Mouse (Mus musculus): ENCODE results near the gene Arl4c. TPM values are rescaled to one million over a fixed set of nuclear protein-coding genes. Genes with fewer than 3 reads are reported as not detected.

Gene Arl4c
- total RNA-seq, 2 experiments from 2014 or later, result 32.7 to 34.7 TPM

DNA sequence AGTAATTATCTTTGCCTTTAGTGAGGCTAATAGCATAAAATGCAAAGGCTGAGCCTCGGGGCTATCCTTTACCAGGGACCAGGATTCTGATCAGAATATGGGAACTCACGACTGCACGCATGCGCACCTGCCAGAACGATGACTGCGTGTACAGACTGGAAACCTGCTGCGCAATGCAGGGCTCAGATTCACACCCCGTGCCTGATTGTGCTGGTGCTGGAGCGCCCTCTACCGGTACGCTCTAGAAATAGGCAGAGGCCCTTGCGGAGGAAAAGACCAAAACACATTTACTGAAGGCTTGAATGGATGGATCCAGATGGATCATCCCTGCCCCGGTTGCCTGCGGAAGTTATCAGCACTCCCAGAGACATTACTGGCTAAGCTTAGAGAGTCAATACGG, 3.8 kb upstream of the Arl4c start:
- DNase-seq (ENCODE audit: low spot score in 2 of 2), result peak; percentile 90 to 96
- intact Hi-C loops (cut with DNase I), result loop anchor here (1.0 to 5.0 kb wide), 5 partner anchors 143 to 348 kb away; no protein-coding TSS in a partner anchor

DNA sequence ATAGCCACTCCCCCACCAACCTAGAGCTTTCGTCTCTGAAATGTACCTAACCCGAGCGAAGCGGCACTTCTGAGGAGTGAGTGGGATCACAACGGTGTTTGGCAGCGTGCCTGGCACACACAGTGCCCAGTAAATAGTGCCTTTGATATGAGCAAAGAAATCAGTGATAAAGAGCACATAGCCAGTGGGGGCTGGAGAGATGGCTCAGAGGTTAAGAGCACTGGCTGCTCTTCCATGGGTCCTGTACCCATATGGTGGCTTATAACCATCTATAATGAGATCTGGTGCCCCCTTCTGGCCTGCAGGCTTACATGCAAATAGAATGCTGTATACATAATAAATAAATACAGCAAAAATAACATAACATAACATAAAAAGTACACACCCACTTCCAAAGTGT, 3.0 kb upstream of the Arl4c start:
- intact Hi-C loops (cut with DNase I), result loop anchor here (1.0 to 5.0 kb wide), 3 partner anchors 143 to 348 kb away; no protein-coding TSS in a partner anchor
- peak in 1 of 2 experiments; percentile 31 for DNase-seq (ENCODE audit: low spot score in 2 of 2)

DNA sequence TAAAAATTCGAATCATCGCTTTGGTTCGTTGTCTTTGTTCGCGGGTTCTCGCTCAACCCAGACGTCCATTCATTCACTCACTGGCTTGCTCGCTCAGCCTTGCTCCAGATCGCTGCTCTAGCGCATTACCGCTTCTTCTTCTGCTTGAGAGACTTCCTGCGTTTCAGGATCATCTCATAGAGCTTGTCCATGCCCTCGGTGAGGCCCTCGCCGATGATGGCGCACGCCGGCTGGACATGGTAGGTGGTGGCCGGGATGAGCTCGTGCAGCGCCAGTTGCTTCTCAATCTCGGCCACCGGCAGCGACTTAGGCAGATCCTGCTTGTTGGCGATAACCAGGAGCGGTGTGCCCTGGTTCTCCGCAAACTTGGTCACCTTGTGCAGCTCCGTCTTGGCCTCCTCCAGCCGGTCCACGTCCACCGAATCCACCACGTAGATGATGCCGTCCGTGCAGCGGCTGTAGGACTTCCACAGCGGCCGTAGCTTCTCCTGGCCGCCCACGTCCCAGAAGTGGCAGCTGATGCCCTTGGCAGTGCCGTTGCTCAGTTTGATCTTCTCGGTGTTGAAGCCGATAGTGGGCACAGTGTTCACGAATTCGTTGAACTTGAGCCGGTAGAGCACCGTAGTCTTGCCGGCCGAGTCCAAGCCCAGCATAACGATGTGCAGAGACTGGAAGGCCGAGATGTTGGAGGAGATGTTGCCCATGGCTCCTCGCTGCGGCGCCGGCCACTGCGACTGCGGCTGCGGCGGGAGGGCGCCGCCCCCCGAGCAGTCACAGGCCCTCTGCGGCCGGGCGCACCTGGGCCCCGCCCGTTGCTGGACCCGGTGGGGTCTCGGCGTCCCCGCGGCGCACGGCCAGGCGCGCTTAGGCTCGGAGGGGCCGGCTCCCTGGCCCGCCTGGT, 810 bp downstream of the Arl4c start:
- intact Hi-C loops (cut with DNase I), result loop anchor here (2.0 kb wide), 1 partner anchor 44 kb away; no protein-coding TSS in a partner anchor
- peak; percentile 50 to 51 for DNase-seq (ENCODE audit: low spot score in 2 of 2)

DNA sequence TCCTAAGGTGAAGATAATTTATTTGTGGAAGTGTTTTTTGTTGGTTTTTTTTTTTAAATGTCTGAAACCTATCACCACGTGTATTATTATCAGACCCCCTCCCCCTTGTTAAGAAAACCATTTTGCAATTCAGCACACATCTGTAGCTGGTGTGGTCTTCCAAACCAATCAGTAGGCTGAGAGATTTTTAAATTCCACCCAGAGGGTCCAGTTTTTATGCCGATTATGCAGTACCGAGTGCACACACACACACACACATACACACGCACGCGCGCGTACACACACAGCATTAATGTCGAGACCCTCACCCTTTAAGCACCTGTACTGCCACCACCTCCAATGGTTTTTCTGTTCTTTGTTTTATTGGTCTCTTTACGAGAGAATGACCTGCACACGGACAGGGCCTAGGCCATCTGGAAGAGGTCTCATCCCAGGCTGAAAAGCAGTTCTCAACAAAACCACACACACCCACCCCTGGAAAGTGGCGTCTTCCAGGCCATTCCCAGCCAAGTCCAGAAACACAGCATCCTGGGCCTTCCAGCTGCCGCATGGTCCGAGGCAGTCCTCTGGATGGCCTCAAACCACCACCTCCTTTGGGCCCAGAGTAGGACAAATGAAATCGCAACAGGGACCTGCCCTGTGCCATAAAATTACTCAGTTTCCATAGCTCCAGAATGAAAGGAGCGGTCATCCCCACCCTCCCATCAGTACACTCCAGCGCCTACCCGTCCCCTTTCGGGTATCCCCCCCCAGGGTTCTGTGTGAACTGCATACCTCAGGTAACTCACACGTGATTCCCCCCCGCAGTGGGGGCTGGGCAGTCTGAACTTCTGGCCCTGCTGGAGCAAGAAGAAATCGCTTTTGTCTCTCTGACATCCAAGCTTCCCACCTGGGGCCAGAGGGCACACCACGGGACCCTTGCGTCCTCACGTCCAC, 1.9 kb downstream of the Arl4c start:
- intact Hi-C loops (cut with DNase I), result loop anchor here (2.0 kb wide), 1 partner anchor 43 kb away; no protein-coding TSS in a partner anchor
- no peak for DNase-seq (ENCODE audit: low spot score in 2 of 2)

DNA sequence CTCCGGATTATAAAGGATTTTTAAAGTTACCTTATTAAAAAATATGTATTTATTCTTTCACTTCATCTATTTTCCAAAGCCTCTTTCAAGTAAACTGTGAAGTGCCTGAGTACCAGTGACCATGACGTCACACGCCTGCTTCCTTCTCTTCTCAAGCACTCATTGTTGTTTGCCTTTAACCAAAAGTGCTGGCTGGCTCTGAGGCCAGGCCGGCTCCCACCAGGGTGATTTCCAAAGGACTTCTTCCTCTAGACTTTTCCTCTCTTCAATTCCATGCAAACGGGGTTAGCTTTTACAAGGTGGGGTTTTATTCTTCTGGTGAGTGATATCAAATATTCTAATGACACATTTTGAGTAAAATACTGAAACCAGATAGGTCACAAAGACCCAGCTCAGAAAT, 2.6 kb downstream of the Arl4c start:
- DNase-seq (ENCODE audit: low spot score in 2 of 2), result peak in 1 of 2 experiments; percentile 55
- intact Hi-C loops (cut with DNase I), result no loop called here

DNA sequence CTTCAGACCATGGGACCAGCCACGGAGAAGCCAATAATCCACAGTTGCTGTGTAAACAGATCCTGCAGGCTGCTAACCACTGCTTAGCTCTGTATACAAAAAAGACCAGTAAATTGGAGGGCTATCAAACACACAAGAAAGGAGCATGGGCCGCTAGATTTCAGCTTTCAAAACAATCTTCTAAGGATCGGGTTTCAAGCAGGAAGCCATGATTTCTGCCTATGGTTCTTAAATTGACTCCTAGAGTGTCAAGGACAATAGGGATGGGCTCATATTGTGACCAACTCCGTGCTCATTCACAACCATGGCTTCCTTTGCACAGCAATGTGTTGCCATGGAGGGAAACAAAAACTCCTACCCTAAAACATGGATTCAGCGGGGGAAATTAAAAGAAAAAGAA, 3.1 kb downstream of the Arl4c start:
- intact Hi-C loops (cut with DNase I), result no loop called here
- DNase-seq (ENCODE audit: low spot score in 2 of 2), result no peak

DNA sequence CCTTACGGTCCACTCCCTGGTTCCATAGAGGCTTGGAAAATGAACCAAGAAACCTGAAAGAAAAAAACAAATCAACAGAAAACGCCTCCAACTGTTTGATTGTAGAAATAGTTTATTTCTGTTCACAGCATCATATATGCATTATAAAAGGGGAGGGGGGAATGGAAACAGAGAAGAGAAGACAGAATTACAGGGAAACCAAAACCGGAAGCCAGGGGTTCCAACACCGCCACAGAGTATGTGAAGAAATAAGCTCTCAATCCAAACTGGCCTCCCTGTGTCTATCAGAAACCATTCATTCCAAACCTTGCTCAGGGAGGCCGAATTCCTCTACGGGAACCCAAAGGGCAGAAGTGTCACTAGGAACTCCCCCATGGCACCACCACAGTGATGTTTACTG, 3.9 kb downstream of the Arl4c start:
- no peak for DNase-seq (ENCODE audit: low spot score in 2 of 2)
- intact Hi-C loops (cut with DNase I), result no loop called here

DNA sequence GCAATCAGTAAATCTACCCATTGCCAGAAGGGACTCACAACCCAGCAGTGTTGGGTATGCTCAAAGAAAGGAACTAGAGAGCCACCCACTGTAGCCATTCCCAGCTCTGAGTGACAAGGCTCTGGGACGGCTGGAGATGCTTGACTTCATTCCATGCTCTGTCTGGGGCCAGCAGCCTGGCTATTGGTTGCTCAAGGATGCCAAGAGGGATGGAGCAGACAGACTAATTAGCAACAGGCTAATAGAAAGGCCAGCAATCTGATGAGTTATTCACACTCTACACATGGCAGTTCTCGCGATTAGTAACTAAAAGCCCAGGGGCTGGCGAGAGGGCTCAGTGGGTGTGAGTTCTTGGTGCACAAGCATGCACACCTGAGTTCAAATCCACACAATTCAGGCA, 5.6 kb downstream of the Arl4c start:
- no peak for DNase-seq (ENCODE audit: low spot score in 2 of 2)
- intact Hi-C loops (cut with DNase I), result no loop called here

DNA sequence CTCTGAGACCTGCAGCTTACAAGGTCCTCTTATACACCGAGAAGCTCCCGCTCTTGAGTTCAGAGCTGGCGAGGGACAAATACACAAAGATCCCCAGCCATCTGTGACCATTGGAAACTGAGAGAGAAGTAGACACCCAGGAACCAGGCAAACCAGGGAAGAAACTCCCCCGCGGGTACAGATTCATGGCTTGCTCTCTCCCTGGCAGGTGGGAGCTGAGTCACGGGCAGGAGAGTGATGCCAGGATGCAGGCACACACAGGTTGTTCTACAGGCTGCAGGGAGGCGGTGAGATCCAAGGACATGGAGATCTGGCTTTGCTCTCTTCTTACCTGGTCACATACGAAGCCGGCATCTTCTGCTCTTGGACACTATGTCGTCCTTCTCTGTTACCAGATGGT, 7.7 kb downstream of the Arl4c start:
- intact Hi-C loops (cut with DNase I), result no loop called here
- DNase-seq (ENCODE audit: low spot score in 2 of 2), result peak in 1 of 2 experiments; percentile 17

DNA sequence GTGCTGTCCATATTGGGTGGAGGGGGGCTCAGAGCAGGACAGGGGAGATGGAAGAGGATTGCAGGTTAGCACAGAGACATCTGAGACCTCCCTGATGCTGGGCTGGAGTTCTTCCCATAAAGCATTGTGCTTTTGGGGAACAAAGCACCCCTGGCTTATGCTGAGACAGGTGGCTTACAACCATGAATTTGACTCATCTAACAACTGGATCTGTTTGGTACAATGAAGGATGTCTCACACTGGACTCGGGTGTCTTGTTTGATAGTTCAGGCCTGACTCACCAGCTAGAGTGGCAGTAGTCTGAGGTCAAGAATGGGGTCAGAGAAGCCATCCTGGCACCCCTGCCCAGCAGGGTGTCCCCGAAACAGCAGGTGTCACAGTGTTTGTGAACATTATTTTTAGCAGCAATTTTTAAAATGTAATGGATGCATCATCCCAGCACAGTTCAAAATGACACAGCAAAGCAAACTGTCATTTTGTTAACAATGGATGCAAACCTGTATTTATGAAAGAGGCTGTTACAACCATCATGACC, 9.7 kb downstream of the Arl4c start:
- intact Hi-C loops (cut with DNase I), result no loop called here
- no peak for DNase-seq (ENCODE audit: low spot score in 2 of 2)

DNA sequence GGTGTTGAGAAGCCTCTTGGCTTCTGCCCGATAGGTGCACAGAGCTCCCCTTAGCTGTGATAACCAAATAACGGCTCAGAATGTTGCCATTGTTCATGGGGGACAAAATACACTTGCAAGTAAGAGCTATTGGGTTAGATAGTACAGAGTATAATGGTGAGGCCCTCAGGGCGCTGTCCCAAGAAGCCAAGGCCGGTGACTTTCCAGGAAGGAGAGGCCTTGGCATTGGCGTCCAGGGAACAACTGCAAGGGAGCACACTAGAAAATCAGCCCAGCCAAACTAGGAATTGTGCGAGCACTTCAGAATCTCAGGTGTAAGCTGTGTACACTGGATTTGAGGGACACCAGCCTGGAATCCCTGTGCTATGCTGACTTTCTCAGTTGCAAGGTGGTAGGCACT, 11.4 kb downstream of the Arl4c start:
- intact Hi-C loops (cut with DNase I), result no loop called here
- no peak for DNase-seq (ENCODE audit: low spot score in 2 of 2)

DNA sequence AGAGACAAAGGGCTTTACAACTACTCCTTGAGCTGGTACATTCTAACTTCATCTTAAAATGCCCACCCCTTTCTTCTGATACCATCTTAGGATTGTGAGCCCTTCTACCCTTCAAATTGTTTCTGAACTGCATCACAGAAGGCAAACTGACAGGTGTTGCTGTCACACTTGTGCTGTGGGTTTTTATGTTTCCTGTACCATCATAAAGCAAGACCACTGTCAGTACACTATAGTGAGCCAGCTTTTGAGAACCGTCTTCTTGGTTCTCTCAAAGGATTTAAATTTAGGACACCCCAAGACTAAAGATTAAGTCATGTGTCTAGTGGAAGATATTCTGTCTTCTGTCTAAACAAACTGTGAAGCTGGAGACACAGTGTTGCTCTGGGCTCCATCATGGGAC, 17.3 kb downstream of the Arl4c start:
- DNase-seq (ENCODE audit: low spot score in 2 of 2), result no peak
- intact Hi-C loops (cut with DNase I), result no loop called here

DNA sequence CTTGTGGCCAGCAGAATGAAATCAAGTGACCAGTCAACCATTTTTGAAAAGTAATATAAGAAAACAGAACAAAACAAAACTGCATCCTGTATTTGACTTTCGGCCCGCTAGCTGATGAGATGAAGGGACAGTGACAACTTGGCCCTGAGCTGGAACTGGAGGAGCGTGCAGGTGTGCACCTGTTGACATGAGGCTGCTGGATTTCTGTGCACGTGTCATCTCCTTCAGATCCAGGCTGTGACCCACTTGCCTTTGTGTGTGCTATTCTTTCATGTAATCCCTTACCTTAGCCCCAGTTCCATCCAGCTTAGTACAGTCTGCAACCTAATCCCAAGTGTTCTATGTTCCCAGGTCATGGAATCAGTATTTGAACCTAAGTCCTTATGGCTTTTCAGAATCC, 20.4 kb downstream of the Arl4c start:
- no peak for DNase-seq (ENCODE audit: low spot score in 2 of 2)
- intact Hi-C loops (cut with DNase I), result no loop called here

DNA sequence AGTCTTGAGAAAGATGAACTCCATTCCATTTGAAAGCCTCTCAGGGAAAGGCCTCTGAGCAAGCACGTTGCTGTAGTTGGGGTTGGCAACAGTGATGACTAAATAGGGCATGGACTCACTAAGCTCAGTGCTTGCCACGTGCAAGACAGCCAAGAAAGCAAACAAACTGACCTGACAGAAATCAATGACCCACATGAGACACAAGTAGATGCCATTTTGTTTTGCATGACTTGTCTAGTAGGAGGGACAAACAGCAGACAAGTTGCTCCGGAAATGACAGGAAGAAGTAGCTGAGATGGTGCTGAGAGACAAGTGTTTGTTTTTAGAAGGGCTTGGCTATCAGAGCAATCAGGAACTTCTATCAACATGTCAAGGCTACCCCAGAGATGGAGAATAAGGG, 21.2 kb downstream of the Arl4c start:
- DNase-seq (ENCODE audit: low spot score in 2 of 2), result no peak
- intact Hi-C loops (cut with DNase I), result no loop called here

DNA sequence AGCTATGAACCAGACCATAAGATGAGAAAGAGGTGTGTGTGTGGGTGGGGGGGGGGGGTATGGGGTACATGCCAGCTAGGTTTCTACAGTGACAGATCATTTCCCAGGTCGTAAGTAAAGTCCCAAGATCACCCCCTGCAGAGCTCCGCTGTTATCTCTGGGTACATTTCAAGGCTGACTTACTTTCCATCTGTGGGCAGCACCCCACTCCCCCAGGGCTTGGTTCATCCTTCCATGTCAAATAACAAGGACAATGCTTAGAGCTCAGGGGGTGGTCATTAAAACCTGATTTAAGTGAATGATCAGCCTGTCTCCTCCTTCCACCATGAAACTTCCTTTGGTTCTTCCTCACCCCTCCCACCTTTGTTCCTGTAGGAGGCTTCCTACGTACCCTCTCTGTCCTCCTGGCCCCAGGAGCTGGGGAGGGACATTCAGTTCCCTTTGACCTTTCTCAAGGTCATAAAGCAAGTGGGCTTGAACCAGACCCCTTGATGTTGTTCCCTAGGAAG, 23.7 kb downstream of the Arl4c start:
- DNase-seq (ENCODE audit: low spot score in 2 of 2), result no peak
- intact Hi-C loops (cut with DNase I), result no loop called here

DNA sequence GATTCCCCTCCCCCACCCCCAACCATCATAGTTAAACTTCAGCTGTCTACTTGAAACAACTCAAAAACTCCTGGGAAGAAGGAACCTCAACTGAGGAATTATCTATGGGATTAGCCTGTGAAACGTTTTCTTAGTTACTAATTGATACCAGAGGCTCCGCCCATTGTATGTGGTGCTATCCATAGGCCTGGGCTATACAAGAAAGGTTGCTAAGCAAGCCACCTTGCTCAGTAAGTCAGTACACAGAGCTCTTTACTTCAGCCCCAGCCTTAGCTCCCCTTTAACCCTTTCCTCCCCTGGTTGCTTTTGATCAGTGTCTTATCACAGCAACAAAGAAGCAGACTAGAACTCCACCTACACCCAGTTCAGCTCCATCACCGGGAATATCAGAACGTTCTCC, 31.2 kb downstream of the Arl4c start:
- intact Hi-C loops (cut with DNase I), result no loop called here
- DNase-seq (ENCODE audit: low spot score in 2 of 2), result no peak

DNA sequence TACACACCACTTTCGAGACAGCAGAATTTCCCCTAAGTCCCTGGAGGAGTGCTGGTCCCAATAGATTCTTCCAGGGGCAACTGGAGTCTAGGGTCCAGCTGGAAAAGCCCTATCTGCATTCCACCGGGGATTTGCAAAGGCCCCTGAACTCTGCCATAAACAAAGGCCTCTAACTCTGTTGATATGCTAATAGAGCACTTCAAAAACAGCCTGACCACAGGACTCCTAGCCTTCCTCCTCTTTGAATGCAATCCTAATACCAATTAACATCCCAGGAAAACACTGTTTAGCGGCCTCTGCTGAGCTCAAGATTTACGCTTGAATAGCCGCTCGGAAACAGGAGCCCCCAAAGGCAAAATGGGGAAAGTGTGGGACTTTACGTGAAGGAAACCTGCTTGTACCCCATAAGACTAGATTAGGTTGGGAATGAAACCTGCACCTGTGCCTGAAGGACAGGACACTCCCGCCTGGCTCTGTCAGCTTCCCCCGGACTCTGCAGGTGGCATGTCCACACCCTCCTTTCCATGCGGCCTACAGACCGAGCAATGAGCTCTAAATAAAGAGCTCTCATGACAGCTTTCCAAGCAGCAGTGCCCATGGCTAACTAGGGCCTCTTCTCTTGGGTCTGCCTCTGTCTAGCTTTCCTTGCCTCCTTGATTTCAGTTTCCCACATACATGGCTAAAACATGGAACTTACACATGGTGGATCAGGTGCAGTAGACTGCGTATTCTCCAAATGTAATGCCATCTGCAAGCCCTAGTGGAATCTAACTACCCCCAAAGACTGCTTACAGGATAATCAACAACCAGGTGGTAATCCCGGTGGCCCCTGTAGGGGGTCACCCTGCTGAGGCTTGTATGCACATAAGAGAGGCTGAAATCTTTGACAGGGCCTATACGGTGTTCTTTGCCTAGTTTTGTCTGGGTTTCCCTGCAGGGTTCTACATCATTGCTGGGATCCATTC, 32.9 kb downstream of the Arl4c start:
- intact Hi-C loops (cut with DNase I), result no loop called here
- no peak for DNase-seq (ENCODE audit: low spot score in 2 of 2)

DNA sequence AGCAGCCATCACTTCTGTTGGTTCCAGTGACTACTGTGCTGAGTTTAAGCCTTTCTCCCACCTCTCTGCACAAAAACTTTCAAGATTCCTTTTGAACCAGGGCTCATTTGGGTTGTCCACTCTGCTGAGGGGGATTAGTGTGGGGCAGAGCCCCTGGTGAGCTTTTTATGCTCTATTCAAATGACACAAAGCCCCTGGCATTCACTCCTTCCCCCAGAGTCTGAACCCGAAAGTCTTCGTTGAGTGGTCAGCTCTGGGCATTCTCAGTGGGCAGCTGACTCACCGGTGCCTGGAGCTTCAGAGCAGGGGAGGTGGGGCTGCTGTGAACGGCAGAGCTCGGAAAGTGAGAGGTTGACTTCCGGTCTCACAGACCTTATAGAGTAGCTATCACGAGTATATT, 33.7 kb downstream of the Arl4c start:
- intact Hi-C loops (cut with DNase I), result no loop called here

DNA sequence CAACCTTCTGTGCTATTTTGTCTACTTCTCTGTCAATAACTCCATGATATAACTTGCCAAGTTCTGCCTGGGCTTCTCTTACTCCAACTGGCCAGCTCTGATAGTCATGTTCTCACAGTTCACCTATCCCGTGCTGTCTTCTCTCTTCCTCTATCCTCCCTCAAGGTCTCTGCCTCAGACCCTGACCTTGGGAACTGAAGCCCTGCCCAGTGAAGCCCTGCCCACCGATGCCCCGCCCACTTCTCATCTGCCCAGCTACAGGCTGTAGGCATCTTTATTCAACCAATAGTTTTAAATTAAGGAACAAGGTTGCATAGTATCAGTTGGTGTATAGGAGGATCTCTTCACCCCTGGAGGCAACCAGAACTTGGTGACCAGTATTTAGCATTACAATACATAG, 37.4 kb downstream of the Arl4c start:
- intact Hi-C loops (cut with DNase I), result no loop called here
- no peak for DNase-seq (ENCODE audit: low spot score in 2 of 2)

More for the DNA sequence above, 33.7 kb downstream of the Arl4c start:
- DNase-seq (ENCODE audit: low spot score in 2 of 2), result no peak

Measured in left cerebral cortex, postnatal 25 days (tissue).